Mouse (Mus musculus) ES-E14 (cell line): Measurements from ENCODE around the gene Cnga3. TPM values are rescaled to one million over a fixed set of nuclear protein-coding genes. Genes with fewer than 3 reads are reported as not detected.
A peak's percentile ranks its signal among the peaks of the same experiment; 100 is the strongest.

ENCODE experiments used
- DNase-seq: peaks from one replicate; pipeline ENCODE4 v3.0.0-alpha.2; 2013; ENCODE audit warnings: low read depth, low spot score
- H3K27ac ChIP-seq: 2 replicates; pipeline ENCODE4 v1.5.1; 2012; ENCODE audit warnings: low read depth, mild to moderate bottlenecking, low read length, moderate library complexity, mixed read lengths; ENCODE audit not compliant: poor library complexity, insufficient read depth, severe bottlenecking
- H3K36me3 ChIP-seq: 2 replicates; pipeline ENCODE4 v1.6.1; 2012; ENCODE audit warnings: mild to moderate bottlenecking, low read length, moderate library complexity, mixed read lengths; ENCODE audit not compliant: control insufficient read depth, poor library complexity, insufficient read depth, severe bottlenecking
- H3K4me1 ChIP-seq, 2 experiments: fragments of 150-350 bp in 1 of 2; sonication (generic) in 1 of 2; 2 replicates each; pipeline ENCODE4 v1.6.1; 2012; ENCODE audit warnings: low read length in 2 of 2, mild to moderate bottlenecking in 1 of 2, mixed read lengths in 1 of 2; ENCODE audit not compliant: control insufficient read depth in 2 of 2, insufficient read depth in 2 of 2, poor library complexity in 1 of 2
- H3K4me3 ChIP-seq, 2 experiments: fragments of 150-350 bp in 1 of 2; sonication (generic) in 1 of 2; 2 replicates each; pipeline ENCODE4 v1.5.1; 2012; ENCODE audit warnings: low read length in 2 of 2, low read depth in 1 of 2, mild to moderate bottlenecking in 1 of 2, mixed read lengths in 1 of 2; ENCODE audit not compliant: insufficient read depth in 1 of 2, poor library complexity in 1 of 2, severe bottlenecking in 1 of 2
- H3K9ac ChIP-seq: 2 replicates; pipeline ENCODE4 v1.6.1; 2012; ENCODE audit warnings: low read depth, mild to moderate bottlenecking, low read length, mixed read lengths; ENCODE audit not compliant: poor library complexity, insufficient read depth, severe bottlenecking
- H3K9me3 ChIP-seq: fragments of 150-350 bp; sonication (generic); 2 replicates; pipeline ENCODE4 v1.6.1; 2012; ENCODE audit warnings: low read depth, mild to moderate bottlenecking, low read length; ENCODE audit not compliant: control insufficient read depth, insufficient read depth
- CHD2 ChIP-seq: IDR thresholded peaks from 2 replicates; pipeline ENCODE4 v1.6.1; 2014; ENCODE audit warnings: mild to moderate bottlenecking, low read depth, low read length, inconsistent platforms
- HCFC1 ChIP-seq: IDR thresholded peaks from 2 replicates; pipeline ENCODE4 v1.6.1; 2012; ENCODE audit warnings: low read length, inconsistent platforms, borderline replicate concordance; ENCODE audit not compliant: insufficient read depth
- MAFK ChIP-seq: IDR thresholded peaks from 2 replicates; pipeline ENCODE4 v1.6.1; 2014; ENCODE audit warnings: mild to moderate bottlenecking, low read depth, low read length, inconsistent platforms; ENCODE audit not compliant: insufficient read depth
- ZC3H11A ChIP-seq: IDR thresholded peaks from 2 replicates; pipeline ENCODE4 v1.6.1; 2012; ENCODE audit warnings: low read depth, mild to moderate bottlenecking, inconsistent platforms, low read length, borderline replicate concordance
- ZNF384 ChIP-seq: IDR thresholded peaks from 2 replicates; pipeline ENCODE4 v1.6.1; 2012; ENCODE audit warnings: low read depth, low read length, inconsistent platforms
- in situ Hi-C, 2 experiments: fragments of 600-800 bp; cut with MboI; formaldehyde crosslinking; loops; one replicate each; pipeline ENCODE4 v1.15.1; 2025; ENCODE audit warnings: low sequenced_read_pairs in 2 of 2, inconsistent platforms in 1 of 2; ENCODE audit not compliant: unreplicated experiment in 2 of 2
- total RNA-seq: library from RNA; depleted of rRNA; stranded (reverse); fragments of 300-350 nt; gene quantifications from 2 replicates; pipeline ENCODE4 v1.2.3, GENCODE M21; 2012; rRNA removed

The Cnga3 gene
- total RNA-seq, 1 experiment, result 4.5 TPM

GRCm38 (mm10) chr1:37305691-37306287, 91.6 kb downstream of the Cnga3 start:
- Histone ChIP-seq H3K27ac (no peak overlapping the region), H3K9ac (no peak overlapping the region), H3K4me1 (no peaks in the 10 kb centered on the region), H3K4me3 (no peak overlapping the region), H3K36me3 (no peaks in the 10 kb centered on the region), H3K9me3 (no peaks in the 10 kb centered on the region)
- TF ChIP-seq ZC3H11A (no peak), CHD2 (no peak), ZNF384 (no peak), MAFK (no peak), HCFC1 (no peak)
- in situ Hi-C loops, result no loop called here
- no peak for DNase-seq

GRCm38 (mm10) chr1:37307586-37307985, 93.4 kb downstream of the Cnga3 start:
- TF ChIP-seq MAFK, result no peak
- no peak for TF ChIP-seq CHD2
- no peak for TF ChIP-seq ZNF384
- no peak for TF ChIP-seq HCFC1
- TF ChIP-seq ZC3H11A, result no peak
- DNase-seq, result no peak
- Histone ChIP-seq H3K9ac (no peak overlapping the region), H3K27ac (no peak overlapping the region), H3K4me1 (no peaks in the 10 kb centered on the region), H3K4me3 (no peak overlapping the region), H3K36me3 (no peaks in the 10 kb centered on the region), H3K9me3 (no peaks in the 10 kb centered on the region)
- in situ Hi-C loops, result no loop called here

GRCm38 (mm10) chr1:37308021-37308742, 93.9 kb downstream of the Cnga3 start:
- H3K36me3 ChIP-seq, result no peaks in the 10 kb centered on the region
- in situ Hi-C loops, result no loop called here
- DNase-seq, result no peak
- H3K4me3 ChIP-seq, result no peak overlapping the region
- H3K27ac ChIP-seq, result no peak overlapping the region
- H3K9ac ChIP-seq, result no peak overlapping the region
- no peaks in the 10 kb centered on the region for H3K4me1 ChIP-seq
- TF ChIP-seq MAFK (peak; percentile 67), ZC3H11A (no peak)
- no peaks in the 10 kb centered on the region for H3K9me3 ChIP-seq

GRCm38 (mm10) chr1:37308743-37309100, 94.5 kb downstream of the Cnga3 start:
- TF ChIP-seq CHD2, result no peak
- TF ChIP-seq ZNF384, result no peak
- TF ChIP-seq HCFC1, result no peak
- Histone ChIP-seq H3K9ac (no peak overlapping the region), H3K4me3 (no peak overlapping the region), H3K27ac (no peak overlapping the region), H3K4me1 (no peaks in the 10 kb centered on the region), H3K36me3 (no peaks in the 10 kb centered on the region), H3K9me3 (no peaks in the 10 kb centered on the region)
- DNase-seq, result no peak
- in situ Hi-C loops, result no loop called here

GRCm38 (mm10) chr1:37309939-37310515, 95.8 kb downstream of the Cnga3 start:
- in situ Hi-C loops, result no loop called here
- H3K9me3 ChIP-seq, result no peaks in the 10 kb centered on the region
- TF ChIP-seq ZNF384 (no peak), HCFC1 (no peak), MAFK (no peak), CHD2 (no peak), ZC3H11A (no peak)
- no peaks in the 10 kb centered on the region for H3K36me3 ChIP-seq
- H3K27ac ChIP-seq, result no peak overlapping the region
- no peak overlapping the region for H3K9ac ChIP-seq
- H3K4me3 ChIP-seq, result no peak overlapping the region
- no peaks in the 10 kb centered on the region for H3K4me1 ChIP-seq
- DNase-seq, result no peak

Other genes starting within 250 kb of the Cnga3 start
- gene Vwa3b, start 187.8 kb upstream of the Cnga3 start, total RNA-seq, result 17.5 and 38.7 TPM in 2 replicates
- gene Inpp4a, start 85.4 kb downstream of the Cnga3 start, total RNA-seq, result 4.0 and 5.5 TPM in 2 replicates
- gene Coa5, start 215.7 kb downstream of the Cnga3 start, total RNA-seq, result 36.0 and 38.6 TPM in 2 replicates
- gene Unc50, start 215.7 kb downstream of the Cnga3 start, total RNA-seq, result 66.5 and 78.2 TPM in 2 replicates